Mouse (Mus musculus) urinary bladder, postnatal 10 days (tissue): Measurements from ENCODE around the gene Olfr1392.
"Not testable (repeated sequence)": the region's sequence is repeated elsewhere in the genome, so short reads cannot be mapped to it uniquely, and the experiment has no call there.

Experiments
- DNase-seq: peaks from one replicate; pipeline ENCODE4 v3.0.0; 2022; ENCODE audit warnings: low spot score

Gene Olfr1392

GRCm38 (mm10) chr11:49284982-49285381, at the start of gene Olfr1392:
TSS of gene Olfr1392 (plus strand) at chr11:49285282.
- not testable (repeated sequence) for DNase-seq

GRCm38 (mm10) chr11:49235459-49236207, 49.4 kb upstream of the Olfr1392 start:
- no peak for DNase-seq

DNA sequence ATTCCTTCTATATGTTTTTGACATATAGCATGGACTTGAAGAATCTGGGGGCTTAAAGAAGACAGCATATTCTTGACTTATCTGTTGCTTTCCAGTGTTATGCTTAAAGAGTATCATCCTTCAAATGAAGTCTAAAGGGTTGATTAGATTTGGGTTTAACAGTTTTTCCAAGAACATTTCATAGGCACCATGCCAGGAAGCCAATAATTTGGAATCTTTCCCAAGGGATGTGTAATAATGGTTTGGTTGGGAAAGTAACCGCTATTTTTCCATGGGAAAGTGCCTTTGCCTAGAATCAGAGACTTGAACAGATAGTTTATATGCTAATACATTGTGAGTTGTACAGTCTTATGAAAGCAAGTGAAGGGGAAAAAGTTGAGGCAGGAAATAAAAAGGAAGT, 48.2 kb upstream of the Olfr1392 start:
- no peak for DNase-seq

GRCm38 (mm10) chr11:49237532-49237931, 47.5 kb upstream of the Olfr1392 start:
- no peak for DNase-seq

DNA sequence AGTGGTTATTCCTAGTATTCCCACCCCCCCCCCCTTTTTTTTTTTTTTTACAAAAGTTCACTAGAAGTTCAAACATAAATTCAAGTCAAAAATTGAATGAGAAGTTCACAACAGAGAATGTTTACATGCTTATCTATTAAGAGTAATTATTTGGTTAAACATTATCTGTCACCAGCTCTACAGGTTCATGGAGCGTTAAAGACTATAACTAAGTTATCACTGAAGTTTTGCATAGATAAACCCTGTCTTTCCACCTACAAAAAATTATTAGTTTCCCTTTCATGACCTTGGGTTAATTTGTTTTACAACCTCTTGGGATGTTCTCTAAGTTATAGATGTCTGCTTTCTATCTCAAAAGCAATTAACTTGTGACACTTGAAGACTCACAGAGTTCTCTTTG, 44.8 kb upstream of the Olfr1392 start:
- DNase-seq, result no peak

GRCm38 (mm10) chr11:49240874-49241273, 44.2 kb upstream of the Olfr1392 start:
- no peak for DNase-seq

- no peak for DNase-seq
These were observed 43.6 kb upstream of the Olfr1392 start for GRCm38 (mm10) chr11:49241471-49241870.

GRCm38 (mm10) chr11:49242944-49243626, 42.0 kb upstream of the Olfr1392 start:
- no peak for DNase-seq

DNA sequence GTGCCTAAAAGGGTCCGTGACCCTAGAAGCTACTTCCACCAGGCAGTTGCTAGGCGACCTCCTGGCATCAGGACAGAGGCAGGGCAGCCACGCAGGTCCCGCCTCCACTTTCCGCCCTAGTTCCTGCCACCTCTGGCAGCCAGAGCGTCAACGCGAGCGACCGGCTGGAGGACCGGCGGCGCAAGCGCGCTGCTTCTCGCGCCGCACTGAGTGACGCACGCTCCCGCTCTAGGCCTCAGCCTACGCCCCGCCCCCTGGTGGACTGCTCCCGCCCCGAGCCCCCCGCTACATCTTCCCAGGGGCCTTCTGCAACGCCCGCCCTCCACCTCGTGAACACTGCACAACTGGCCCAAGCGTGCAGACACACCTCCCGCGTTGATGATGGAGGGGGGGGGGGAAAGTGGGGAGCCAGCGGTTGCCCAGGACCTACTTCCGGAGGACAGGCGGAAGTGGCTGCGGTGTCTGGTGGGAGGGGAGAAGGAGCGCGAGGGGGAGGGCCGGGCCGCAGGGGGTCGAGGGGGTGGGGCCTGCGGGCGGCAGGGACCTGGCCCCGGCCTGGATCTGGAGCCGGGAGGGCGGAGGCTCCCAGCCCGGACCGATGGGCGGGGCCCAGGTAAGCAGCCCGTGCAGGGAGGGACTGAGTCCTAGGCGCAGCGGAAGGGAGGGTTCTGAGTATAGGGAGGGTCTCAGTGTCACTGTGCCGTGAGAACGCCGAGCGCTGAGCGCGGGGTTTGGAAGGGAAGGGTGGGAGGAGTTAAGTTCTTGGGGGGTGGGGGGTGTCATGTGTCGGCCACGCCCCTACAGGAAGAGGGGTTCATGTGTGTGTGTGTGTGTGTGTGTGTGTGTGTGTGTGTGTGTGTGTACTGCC, 41.1 kb upstream of the Olfr1392 start, which contains the start of gene Mgat1:
TSS of gene Mgat1 (plus strand) at position 465 of the 868 bp plus-strand sequence.
- DNase-seq, result peak; percentile 74

DNA sequence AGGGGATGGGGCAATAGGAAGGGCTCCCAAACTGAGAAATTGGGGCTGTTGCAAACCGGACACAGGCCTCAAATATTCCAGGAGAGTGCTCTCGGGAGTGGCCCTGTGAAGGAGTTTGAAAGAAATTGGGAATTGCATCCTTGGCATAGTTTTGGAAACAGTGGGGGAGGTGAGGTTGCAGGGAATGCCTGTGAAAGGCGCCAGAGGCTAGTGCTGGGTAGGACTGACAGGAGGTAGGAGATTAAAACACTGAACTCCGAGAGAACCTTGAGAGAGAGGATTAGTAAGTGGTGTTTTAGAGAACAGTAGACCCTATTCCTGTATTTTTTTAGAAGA, 40.5 kb upstream of the Olfr1392 start:
- DNase-seq, result no peak

DNA sequence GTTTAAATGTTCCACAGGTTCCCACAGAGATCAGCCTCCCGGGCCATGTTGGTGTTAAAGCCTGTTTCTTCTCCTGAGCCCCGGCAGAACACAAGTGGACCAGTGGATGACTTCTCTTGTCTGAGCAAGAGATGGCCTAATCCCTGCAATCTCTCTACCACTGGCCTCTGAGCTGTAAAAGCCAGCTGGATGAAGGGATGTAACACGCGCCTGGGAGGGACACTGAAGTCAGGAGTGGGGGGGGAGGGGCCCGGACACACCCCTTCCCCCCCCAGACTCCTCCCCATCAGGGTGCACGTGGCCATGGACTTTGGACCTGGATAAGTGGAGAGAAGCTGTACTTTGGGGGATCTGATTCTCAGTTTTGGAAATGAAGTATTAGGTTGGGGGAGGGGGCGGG, 39.9 kb upstream of the Olfr1392 start:
- DNase-seq, result no peak

- no peak for DNase-seq
These were observed 39.3 kb upstream of the Olfr1392 start for GRCm38 (mm10) chr11:49245634-49246415.

- no peak for DNase-seq
These were observed 38.6 kb upstream of the Olfr1392 start for GRCm38 (mm10) chr11:49246523-49246922.

- DNase-seq, result no peak
These were observed 37.8 kb upstream of the Olfr1392 start for GRCm38 (mm10) chr11:49247255-49247654.

DNA sequence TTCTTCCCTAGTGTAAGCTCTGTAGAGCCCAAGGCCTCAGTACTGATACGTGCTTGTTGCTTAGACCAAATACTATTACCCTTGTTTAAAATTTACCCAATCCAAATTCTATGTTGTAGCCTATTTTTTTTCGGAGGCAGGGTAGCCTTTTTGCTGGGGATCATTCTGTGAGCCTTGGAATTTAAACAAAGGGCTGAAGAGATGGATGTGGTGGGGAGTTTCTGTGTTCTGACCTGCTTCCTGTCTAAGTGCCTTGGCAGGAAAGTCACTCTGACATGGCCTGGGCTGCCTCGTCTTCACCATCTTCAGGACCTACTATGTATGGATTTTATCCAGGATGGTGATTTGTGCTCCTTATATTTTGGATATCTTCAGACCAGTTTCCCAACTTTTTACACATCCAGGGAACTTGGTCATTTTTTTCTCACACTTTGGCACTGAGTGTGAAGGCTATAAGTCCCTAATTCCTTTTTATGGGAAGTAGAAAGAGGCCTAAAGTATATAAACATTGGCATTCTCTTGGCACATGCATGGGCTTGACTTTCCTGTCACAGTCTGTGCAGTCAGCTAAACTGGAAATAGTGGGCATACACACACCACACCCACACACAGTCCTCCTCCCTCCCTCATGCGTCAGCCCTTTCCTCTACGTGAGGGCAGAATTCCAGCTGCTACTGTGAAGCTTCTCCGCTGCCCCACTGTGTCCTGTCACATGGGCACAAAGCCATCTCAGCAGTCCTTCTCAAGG, 36.7 kb upstream of the Olfr1392 start:
- no peak for DNase-seq

GRCm38 (mm10) chr11:49248974-49249700, 35.9 kb upstream of the Olfr1392 start:
- no peak for DNase-seq

DNA sequence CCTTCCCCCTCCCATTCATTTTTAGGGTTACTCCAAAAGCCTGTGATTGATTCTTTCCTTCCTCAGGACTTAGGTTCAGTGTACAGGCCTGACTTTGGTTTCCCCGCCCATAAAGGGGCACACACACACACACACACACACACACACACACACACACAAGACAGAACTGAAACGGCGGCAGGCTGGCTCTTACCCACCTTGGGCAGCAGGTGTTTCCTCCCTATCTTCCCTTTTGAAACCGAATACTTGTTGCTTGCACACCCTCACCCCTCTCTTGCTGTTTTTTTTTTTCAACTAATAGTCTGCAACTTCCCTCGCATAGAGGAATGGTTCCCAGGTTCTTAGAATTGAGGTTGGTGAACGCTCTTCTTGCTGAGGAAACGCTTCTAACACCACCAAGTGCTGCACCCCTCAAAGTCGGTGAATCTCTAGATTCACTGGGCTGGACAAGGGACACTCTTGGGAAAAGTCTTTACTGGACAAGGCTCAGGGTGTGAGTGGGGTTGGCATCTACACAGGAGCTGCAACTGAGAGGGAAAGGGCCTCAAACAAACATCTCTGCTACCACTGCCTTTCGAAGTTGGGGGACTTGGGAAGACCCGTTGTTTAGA, 35.2 kb upstream of the Olfr1392 start:
- no peak for DNase-seq

GRCm38 (mm10) chr11:49250422-49251379, 34.4 kb upstream of the Olfr1392 start:
- peak; percentile 55 for DNase-seq

DNA sequence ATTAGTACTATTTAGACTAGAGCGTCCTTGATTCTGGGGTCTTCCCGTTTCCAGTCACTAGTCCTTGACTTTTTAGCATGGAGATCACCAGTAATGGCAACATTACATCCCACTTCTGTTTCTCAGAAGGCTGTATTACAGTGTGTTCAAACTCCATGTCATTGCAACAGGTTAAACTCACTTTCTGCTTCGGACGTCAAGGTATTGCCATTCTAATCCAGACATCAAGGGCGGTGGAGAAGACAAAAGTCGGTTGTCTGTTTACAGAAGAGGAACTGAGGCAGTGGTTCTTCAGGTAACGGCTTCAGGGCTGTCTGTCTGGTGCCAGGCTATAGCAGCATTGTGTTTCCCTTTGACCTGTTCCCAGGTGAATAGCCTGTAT, 33.7 kb upstream of the Olfr1392 start:
- no peak for DNase-seq
